Mouse (Mus musculus) kidney, postnatal 0 days (tissue): ENCODE data around the gene Irf2bp2. TPM values are rescaled to one million over a fixed set of nuclear protein-coding genes. Genes with fewer than 3 reads are reported as not detected.

Experiments used
- ATAC-seq: fragments of 200-750 bp; cut with Nextera tagmentation; replicated peaks from 2 replicates; pipeline ENCODE4 v1.8.0; 2017; ENCODE audit warnings: low read depth, moderate number of reproducible peaks, moderate TSS enrichment, moderate library complexity; ENCODE audit not compliant: low FRiP score
- DNase-seq: peaks from one replicate; pipeline ENCODE4 v3.0.0-alpha.2; 2016; ENCODE audit warnings: low spot score
- H3K27ac ChIP-seq: fragments of 300-500 bp; sonication (generic); 2 replicates; pipeline ENCODE4 v1.5.1; 2014; ENCODE audit warnings: mild to moderate bottlenecking
- H3K27me3 ChIP-seq: fragments of 300-500 bp; sonication (generic); 2 replicates; pipeline ENCODE4 v1.6.1; 2014; ENCODE audit warnings: low read length, mixed read lengths; ENCODE audit not compliant: insufficient read depth
- H3K36me3 ChIP-seq: fragments of 300-500 bp; sonication (generic); 2 replicates; pipeline ENCODE4 v1.6.1; 2014; ENCODE audit warnings: low read length, mixed read lengths; ENCODE audit not compliant: insufficient read depth
- H3K4me1 ChIP-seq: fragments of 300-500 bp; sonication (generic); replicated peaks from 2 replicates; pipeline ENCODE4 v1.6.1; 2014; ENCODE audit warnings: antibody characterized with exemption, low read length, mixed read lengths; ENCODE audit not compliant: insufficient read depth
- H3K4me2 ChIP-seq: fragments of 300-500 bp; sonication (generic); 2 replicates; pipeline ENCODE4 v1.6.1; 2014; ENCODE audit warnings: mild to moderate bottlenecking, low read length, moderate library complexity, mixed read lengths
- H3K4me3 ChIP-seq: fragments of 300-500 bp; sonication (generic); replicated peaks from 2 replicates; pipeline ENCODE4 v1.5.1; 2014; ENCODE audit warnings: low read depth, low read length
- H3K9ac ChIP-seq: fragments of 300-500 bp; sonication (generic); 2 replicates; pipeline ENCODE4 v1.6.1; 2014; ENCODE audit warnings: low read depth, low read length
- H3K9me3 ChIP-seq: fragments of 300-500 bp; sonication (generic); replicated peaks from 2 replicates; pipeline ENCODE4 v1.6.1; 2016; ENCODE audit warnings: low read length, inconsistent platforms, mixed read lengths
- CTCF ChIP-seq: IDR thresholded peaks from 2 replicates; pipeline ENCODE4 v1.5.1; 2016; ENCODE audit warnings: antibody characterized with exemption, low read depth, mild to moderate bottlenecking, moderate library complexity
- WGBS: fragments of 180-500 bp; shearing (Covaris S2); extraction: QIAGEN DNeasy Blood & Tissue Kit; methylation state at CpG from one replicate; pipeline ENCODE4 v1.1.7; 2014; 5-methylcytosine and 5-hydroxymethylcytosine counted together
- polyA plus RNA-seq: library from polyadenylated mRNA; unstranded; fragments of >200 nt; fragmentation: Nextera tagmentation; extraction: Ambion mirVana; gene quantifications from 2 replicates; pipeline ENCODE4 v1.2.1, GENCODE M21; 2015

Gene Irf2bp2
- polyA plus RNA-seq, 1 experiment from 2014 or later = 15.6 TPM

DNA sequence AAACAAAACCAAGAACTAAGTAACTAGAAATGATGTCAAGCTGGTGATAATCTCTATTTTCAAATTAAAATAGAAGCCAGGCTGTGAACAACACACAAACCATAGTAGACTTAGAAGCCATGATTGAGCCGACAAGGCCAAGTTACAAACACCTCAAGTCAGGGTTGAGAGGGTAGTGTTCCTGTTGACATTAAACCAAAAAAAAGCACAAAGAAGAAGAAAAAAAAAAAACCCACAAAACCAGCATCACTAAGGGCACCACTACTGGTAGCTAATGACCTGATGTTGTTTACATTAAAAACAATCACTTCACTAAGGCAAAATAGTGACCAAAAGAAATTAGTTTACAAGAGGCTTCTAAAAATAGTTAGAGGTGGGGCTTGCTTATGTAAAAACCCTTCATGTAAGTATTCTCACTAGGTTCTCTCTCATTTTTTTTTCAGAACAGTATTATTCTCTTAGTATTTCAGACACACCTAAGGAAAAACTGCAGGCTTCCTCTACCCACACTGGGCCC is 4.2 kb downstream of the Irf2bp2 start:
- no peaks in the 10 kb centered on the region for H3K9me3 ChIP-seq
- H3K27ac ChIP-seq = peak overlapping the region; percentile 77
- H3K9ac ChIP-seq = peak overlapping the region; percentile 99
- H3K27me3 ChIP-seq = no peaks in the 10 kb centered on the region
- H3K4me3 ChIP-seq = peak overlapping the region; percentile 100
- WGBS = 0% methylated on average over 1 of the region's 1 CpGs
- peaks cover 38% of the 10 kb centered on the region for H3K36me3 ChIP-seq
- peak overlapping the region; percentile 96 for H3K4me2 ChIP-seq
- ATAC-seq (no peak), DNase-seq (peak; percentile 52)
- H3K4me1 ChIP-seq = peaks cover 17% of the 10 kb centered on the region
- no peak for TF ChIP-seq CTCF

DNA sequence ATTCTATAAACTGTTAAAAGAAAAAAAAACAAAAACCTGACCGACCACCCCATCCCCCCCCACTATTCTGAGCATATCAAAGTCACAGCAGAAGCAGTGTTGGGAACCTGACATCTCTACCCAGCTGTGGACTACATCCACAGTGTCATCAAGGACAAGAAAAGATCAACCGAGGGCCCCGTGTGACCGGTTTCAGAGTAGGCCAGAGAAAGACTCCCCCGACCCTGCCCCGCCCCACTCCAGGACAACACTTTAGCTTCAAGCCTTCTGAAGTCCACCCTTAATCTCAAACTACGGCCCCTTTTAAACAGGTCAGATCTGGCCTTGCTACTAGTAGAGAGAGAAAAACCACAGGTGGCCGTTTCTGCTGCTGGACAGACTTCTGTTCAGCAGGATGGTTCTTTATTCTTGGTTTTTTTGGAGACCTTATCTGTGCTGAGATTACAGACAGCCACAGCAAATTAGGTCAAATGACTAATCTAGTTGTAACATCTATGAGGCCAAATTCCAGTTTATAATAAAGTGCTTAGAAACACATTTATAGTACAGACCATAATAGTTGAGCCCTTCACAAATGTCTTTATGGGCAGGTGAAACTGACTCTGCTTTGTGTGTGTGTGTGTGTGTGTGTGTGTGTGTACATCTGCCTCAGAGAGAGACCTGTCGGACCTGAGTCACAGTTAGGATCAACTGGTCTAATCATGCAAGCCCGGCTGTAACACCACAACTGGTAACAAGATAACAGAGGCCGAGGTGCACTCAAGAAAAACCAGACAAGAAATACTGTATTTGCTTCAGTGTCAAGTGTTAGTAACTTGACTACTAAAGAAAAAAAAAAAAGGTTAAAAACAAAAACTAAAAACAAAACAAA is 4.9 kb downstream of the Irf2bp2 start:
- peak overlapping the region; percentile 96 for H3K4me2 ChIP-seq
- peak overlapping the region; percentile 47; the same call in 1 of the 2 replicates for H3K27ac ChIP-seq
- peak overlapping the region; percentile 99 for H3K9ac ChIP-seq
- peaks cover 38% of the 10 kb centered on the region for H3K36me3 ChIP-seq
- H3K4me1 ChIP-seq = peaks cover 22% of the 10 kb centered on the region
- DNase-seq = no peak
- peak overlapping the region; percentile 100 for H3K4me3 ChIP-seq
- 3% methylated on average over 11 of the region's 11 CpGs for WGBS
- no peak for TF ChIP-seq CTCF
- H3K27me3 ChIP-seq = no peaks in the 10 kb centered on the region
- no peaks in the 10 kb centered on the region for H3K9me3 ChIP-seq
- ATAC-seq = no peak

DNA sequence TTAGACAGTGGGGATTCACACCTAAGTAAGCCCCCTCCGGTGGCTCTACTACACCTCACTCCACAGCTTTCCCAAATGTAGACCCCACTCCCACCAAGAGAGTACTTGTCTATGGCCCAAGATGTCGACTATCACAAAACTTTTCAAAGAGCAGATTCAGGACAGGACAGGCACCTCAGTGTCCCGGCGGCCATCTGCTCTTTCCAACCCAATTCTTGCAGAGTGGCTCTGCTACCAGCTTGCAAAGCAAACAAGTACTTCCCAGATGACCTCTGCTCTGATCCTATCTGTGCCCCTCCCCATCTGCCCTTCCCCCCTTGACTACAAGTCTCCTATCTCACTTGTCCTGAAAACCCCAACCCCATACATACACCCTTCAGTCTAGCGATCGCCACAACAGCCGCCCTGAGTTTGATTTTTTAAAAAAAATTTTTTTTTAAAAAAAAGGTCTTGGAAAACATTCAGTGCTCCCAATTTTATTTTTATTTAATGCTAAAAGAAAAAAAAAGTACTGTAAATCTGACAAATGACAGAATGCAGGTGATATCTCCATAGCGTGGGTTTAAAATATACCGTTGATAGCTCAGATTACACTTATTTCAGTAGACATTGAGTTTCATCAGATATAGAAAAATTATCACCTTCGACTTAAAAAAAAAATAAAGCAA is 5.8 kb downstream of the Irf2bp2 start:
- Histone ChIP-seq H3K36me3 (peaks cover 38% of the 10 kb centered on the region), H3K4me1 (peaks cover 22% of the 10 kb centered on the region), H3K27ac (no peak overlapping the region), H3K4me3 (peak overlapping the region; percentile 100), H3K27me3 (no peaks in the 10 kb centered on the region), H3K9me3 (no peaks in the 10 kb centered on the region), H3K9ac (peak overlapping the region; percentile 40), H3K4me2 (peak overlapping the region; percentile 96)
- ATAC-seq (no peak), DNase-seq (peak; percentile 14)
- WGBS = 21% methylated on average over 10 of the region's 10 CpGs
- TF ChIP-seq CTCF = no peak

DNA sequence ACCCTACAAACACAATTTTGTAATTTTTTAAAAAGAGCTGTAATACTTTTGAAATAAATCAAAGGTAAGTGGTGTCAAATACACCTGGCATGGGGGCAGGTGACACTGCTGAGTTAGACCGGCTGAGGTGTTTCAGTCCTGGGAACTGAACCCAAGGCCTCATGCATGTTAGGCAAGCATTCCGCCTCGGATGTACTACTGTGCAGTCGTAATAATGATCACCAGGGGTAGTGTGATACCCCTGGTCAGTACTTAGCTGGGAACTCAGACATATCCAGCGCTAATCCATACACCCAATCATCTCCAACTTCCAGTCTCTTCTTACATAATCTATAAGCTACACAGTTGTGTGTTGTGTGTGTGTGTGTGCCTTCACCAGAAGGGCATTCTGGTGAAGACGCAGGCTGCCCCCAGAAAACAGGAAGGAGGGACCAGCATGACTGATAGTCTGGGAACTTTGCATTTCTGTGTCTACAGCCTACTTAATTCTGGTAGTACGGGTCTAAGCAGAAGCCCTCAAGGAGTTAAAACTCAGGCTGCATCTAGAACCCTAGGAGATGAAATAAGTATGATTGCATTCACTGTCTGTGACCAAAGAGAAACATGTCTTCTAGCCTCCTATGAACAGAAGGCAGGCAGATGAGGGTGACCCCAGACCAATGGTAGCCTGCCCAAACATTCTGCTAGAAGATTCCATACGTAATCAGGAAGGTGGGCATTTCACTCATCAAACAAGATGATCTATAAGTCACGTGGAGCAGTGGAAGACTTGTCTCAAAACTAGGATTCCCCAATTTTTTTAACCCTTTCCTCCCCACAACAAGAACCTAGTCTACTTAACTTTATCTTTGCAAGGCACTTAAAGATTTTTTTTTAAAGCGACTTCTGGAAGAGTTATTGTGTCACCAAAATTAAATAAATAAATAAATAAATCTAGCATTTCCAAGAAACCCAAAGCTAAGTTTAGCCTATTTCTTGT is 6.9 kb downstream of the Irf2bp2 start:
- H3K4me1 ChIP-seq = peaks cover 22% of the 10 kb centered on the region
- H3K4me2 ChIP-seq = peak overlapping the region; percentile 96
- H3K9me3 ChIP-seq = no peaks in the 10 kb centered on the region
- H3K27ac ChIP-seq = peak overlapping the region; percentile 60; the same call in 1 of the 2 replicates
- H3K27me3 ChIP-seq = no peaks in the 10 kb centered on the region
- 0 out of 2 replicates have a peak overlapping the region, but pooled peaks have one; percentile 23 for H3K9ac ChIP-seq
- no peak for TF ChIP-seq CTCF
- peak overlapping the region; percentile 100 for H3K4me3 ChIP-seq
- peaks cover 33% of the 10 kb centered on the region for H3K36me3 ChIP-seq
- peak; percentile 37 for DNase-seq
- 45% methylated on average over 10 of the region's 10 CpGs for WGBS
- no peak for ATAC-seq

DNA sequence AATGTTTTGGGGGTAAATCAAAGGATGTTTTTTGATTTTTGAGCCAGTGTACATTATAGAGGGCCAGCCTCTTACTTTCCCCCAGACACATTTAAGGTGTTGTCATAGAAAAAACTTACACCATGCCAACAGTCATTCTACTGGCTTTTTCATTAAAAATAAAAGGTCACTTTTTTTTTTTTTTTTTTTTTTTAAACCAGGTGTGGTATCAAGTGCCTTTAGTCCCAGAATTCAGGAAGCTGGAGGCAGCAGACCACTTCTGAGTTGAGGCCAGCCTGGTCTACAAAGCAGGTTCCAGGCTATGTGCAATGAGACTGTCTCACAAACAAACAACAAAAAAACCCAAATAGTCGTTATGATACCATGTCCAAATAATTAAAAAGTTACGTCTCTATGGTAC is 7.7 kb downstream of the Irf2bp2 start:
- ATAC-seq (no peak), DNase-seq (no peak)
- H3K9me3 ChIP-seq = no peaks in the 10 kb centered on the region
- TF ChIP-seq CTCF = no peak
- H3K4me2 ChIP-seq = peak overlapping the region; percentile 30; the same call in 1 of the 2 replicates
- H3K27ac ChIP-seq = peak overlapping the region; percentile 42; the same call in 1 of the 2 replicates
- no peak overlapping the region for H3K4me3 ChIP-seq
- H3K27me3 ChIP-seq = no peaks in the 10 kb centered on the region
- H3K36me3 ChIP-seq = peaks cover 28% of the 10 kb centered on the region
- peaks cover 22% of the 10 kb centered on the region for H3K4me1 ChIP-seq
- no peak overlapping the region for H3K9ac ChIP-seq
- 62% methylated on average over 2 of the region's 2 CpGs for WGBS
